Mouse (Mus musculus): Measurements from ENCODE around the gene Btg1-ps2. TPM values are rescaled to one million over a fixed set of nuclear protein-coding genes. Genes with fewer than 3 reads are reported as not detected.
"Not testable (repeated sequence)": the region's sequence is repeated elsewhere in the genome, so short reads cannot be mapped to it uniquely, and the experiment has no call there.

Btg1-ps2 gene
- not detected in 2 replicates for polyA plus RNA-seq (2015; fragmentation: Nextera tagmentation; extraction: Ambion mirVana)

DNA sequence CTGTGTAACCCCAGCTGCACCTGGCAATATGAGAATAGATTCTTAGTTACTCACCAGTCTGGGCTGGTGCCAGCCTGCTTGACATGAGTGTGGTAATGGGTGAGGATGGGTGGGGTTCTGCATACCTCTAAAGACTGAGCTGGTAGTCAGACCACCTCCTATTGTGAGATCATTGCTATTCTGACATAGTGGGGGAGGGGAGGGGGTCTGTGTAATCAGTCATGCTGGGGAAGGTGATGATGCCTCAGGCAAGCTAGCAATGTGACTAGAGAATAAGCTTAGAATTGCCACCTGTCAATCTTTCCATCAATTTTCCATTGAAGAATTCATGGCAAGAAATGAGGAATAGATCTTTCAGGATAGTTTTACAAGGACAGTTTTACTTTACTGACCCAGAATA is at the start of gene Btg1-ps2:
Gene Btg1-ps2, minus strand, starts transcription at position 101 of the 400 bp plus-strand sequence.
- not testable (repeated sequence) for H3K36me3 ChIP-seq; H3K27me3 ChIP-seq; H3K4me2 ChIP-seq; ATAC-seq (ENCODE audit: low FRiP score); H3K9me3 ChIP-seq; H3K4me3 ChIP-seq; H3K9ac ChIP-seq; H3K27ac ChIP-seq; H3K4me1 ChIP-seq (replicated peaks)

DNA sequence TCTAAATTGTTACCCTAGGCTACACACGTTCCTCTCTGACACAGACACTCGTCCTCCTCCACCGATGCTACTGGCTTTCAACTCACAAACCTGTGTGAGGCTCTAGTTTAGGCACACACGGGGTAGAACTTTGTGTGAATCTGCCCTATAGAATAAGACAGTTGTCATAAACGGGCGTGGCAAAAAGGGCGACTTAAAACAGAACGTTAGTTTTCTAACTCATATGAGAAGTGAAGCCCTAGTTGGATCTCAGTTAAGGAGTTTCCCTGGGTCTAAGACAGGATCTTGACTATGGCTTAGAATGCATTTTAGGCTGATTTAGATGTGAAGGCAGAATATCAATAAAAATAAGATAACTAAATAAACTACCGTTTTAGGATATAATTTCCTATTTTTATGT is 42.1 kb upstream of the Btg1-ps2 start, which contains the start of gene Rhox11:
Gene Rhox11, minus strand, starts transcription at position 101 of the 400 bp plus-strand sequence.
- 87% methylated on average over 9 of the region's 9 CpGs for WGBS
- H3K9me3 ChIP-seq: no peaks in the 10 kb centered on the region
- no peaks in the 10 kb centered on the region for H3K4me1 ChIP-seq (replicated peaks)
- no peaks in the 10 kb centered on the region for H3K36me3 ChIP-seq
- H3K27me3 ChIP-seq: no peaks in the 10 kb centered on the region
- no peak for ATAC-seq (ENCODE audit: low FRiP score)
- no peak within 1 kb of the TSS for H3K4me3 ChIP-seq
- no peak within 1 kb of the TSS for H3K4me2 ChIP-seq
- H3K9ac ChIP-seq: no peak within 1 kb of the TSS
- no peak within 1 kb of the TSS for H3K27ac ChIP-seq

DNA sequence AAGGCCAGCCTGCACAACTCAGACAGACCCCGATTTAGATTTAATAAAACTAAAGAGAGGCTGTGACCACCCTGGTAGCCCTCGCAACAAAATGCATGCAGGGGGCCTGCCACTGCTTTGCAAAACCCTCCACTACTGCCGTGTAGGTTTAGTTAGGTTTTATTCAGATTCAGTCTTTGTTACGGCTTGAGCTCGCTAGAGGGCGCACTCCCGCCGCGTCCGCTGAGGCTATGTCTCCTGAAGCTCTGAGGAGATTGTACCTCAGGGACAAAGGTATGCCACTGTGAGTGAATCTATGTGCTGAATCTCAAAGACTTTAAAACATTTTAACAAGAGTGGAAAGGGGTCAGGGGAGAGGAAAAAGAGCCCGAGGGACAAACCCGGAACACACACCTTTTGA is 41.3 kb upstream of the Btg1-ps2 start:
- no peak overlapping the region for H3K4me2 ChIP-seq
- WGBS: 16% methylated on average over 12 of the region's 12 CpGs

DNA sequence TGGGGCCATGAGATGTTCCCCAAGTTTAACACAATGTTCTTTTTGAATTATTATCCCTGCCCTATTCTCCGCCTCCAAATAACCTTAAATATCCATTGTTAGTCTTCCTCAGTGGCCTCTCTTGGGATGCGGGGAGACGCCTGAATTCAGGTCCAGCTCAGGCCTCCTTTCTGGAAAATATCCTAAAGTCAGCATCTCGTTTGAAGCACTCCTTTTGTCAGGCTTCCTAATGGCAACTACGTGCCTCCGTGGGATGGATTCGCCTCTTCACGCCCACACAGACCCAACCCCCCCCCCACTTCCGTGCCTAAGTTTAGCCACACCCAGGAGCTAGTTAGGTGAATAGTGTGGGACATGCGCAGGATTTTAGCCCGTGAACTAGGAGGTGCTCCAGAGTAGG is 23.3 kb upstream of the Btg1-ps2 start, which contains the start of gene Rhox10:
Gene Rhox10, plus strand, starts transcription at position 301 of the 400 bp plus-strand sequence.
- no peak within 1 kb of the TSS for H3K4me3 ChIP-seq
- H3K27me3 ChIP-seq: no peaks in the 10 kb centered on the region
- H3K4me2 ChIP-seq: no peak within 1 kb of the TSS
- H3K36me3 ChIP-seq: no peaks in the 10 kb centered on the region
- H3K9ac ChIP-seq: no peak within 1 kb of the TSS
- no peak within 1 kb of the TSS for H3K27ac ChIP-seq
- no peaks in the 10 kb centered on the region for H3K9me3 ChIP-seq
- 86% methylated on average over 11 of the region's 11 CpGs for WGBS
- no peak for ATAC-seq (ENCODE audit: low FRiP score)
- H3K4me1 ChIP-seq (replicated peaks): no peaks in the 10 kb centered on the region

More for the DNA sequence above, 41.3 kb upstream of the Btg1-ps2 start:
- Histone ChIP-seq H3K4me1 (replicated peaks) (no peaks in the 10 kb centered on the region), H3K27ac (no peak overlapping the region), H3K4me3 (no peak overlapping the region), H3K27me3 (no peaks in the 10 kb centered on the region), H3K36me3 (no peaks in the 10 kb centered on the region), H3K9ac (no peak overlapping the region), H3K9me3 (no peaks in the 10 kb centered on the region)
- ATAC-seq (ENCODE audit: low FRiP score): 0 out of 2 replicates have a peak, but pooled peaks have one; percentile 46

DNA sequence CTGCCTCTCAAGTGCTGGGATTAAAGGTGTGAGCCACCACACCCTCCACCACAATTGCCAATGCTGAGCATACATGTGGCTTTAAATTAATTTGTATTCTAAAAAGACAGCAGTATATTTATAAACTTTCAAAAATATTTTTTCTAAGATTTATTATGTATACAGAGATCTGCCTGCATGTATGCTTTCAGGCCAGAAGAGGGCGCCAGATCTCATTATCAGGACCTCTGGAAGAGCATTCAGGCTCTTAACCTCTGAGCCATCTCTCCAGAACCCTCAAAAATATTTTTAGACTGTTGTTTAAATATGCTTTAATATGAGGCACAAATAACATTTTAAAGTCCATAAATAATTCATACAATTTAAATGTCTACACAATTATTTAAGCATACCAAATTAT is 18.6 kb upstream of the Btg1-ps2 start:
- Histone ChIP-seq H3K27ac (no peak overlapping the region), H3K36me3 (no peaks in the 10 kb centered on the region), H3K4me1 (replicated peaks) (no peaks in the 10 kb centered on the region), H3K9me3 (no peaks in the 10 kb centered on the region), H3K4me2 (no peak overlapping the region), H3K4me3 (no peak overlapping the region), H3K9ac (no peak overlapping the region), H3K27me3 (no peaks in the 10 kb centered on the region)
- WGBS: 0% methylated on average over 1 of the region's 1 CpGs
- no peak for ATAC-seq (ENCODE audit: low FRiP score)

DNA sequence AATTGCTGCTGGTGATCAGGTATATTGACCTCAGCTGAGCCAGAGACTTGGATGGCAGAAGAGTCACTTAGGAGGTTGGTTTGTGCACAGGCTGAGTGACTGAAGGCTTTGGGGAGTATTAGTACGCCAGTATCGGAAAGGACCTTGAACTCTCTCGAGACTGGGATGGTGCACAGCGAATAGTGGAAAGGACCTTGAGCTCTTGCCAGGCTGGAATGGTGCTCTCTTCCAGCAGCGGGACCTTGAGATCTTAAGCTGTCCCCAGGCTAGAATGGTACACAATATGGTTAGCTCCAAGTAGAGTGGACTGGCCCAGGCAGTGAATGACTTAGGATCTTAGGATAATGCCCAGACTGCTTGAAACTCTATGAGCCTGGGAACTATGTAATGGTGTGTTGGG is 3.2 kb downstream of the Btg1-ps2 start:
- Histone ChIP-seq H3K36me3 (no peaks in the 10 kb centered on the region), H3K9me3 (no peaks in the 10 kb centered on the region), H3K9ac (no peak overlapping the region), H3K4me3 (no peak overlapping the region), H3K27me3 (no peaks in the 10 kb centered on the region), H3K4me1 (replicated peaks) (no peaks in the 10 kb centered on the region), H3K4me2 (no peak overlapping the region), H3K27ac (no peak overlapping the region)
- no peak for ATAC-seq (ENCODE audit: low FRiP score)
- 99% methylated on average over 5 of the region's 5 CpGs for WGBS

DNA sequence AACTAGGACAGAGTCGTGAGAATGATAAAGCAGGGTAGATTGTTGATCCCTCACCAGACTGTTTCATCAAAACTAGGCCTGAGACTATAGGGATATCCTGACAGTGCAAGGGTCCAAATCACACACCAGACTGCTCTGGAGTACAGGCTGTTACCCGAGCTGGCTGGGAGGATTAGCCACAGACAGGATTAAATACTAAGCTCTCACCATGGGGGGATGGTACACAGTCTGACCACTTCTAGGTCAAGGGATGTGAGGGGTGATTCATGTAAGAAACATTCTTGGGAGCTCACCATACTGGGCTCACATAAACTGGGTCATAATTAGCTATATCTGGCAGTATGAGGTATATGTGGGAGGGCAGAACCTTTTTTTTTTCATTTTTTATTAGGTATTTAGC is 9.1 kb downstream of the Btg1-ps2 start:
- Histone ChIP-seq H3K4me3 (no peak overlapping the region), H3K4me1 (replicated peaks) (no peaks in the 10 kb centered on the region), H3K9me3 (no peaks in the 10 kb centered on the region), H3K36me3 (no peaks in the 10 kb centered on the region), H3K9ac (no peak overlapping the region), H3K4me2 (no peak overlapping the region), H3K27ac (no peak overlapping the region), H3K27me3 (no peaks in the 10 kb centered on the region)
- ATAC-seq (ENCODE audit: low FRiP score): no peak
- 79% methylated on average over 2 of the region's 2 CpGs for WGBS

DNA sequence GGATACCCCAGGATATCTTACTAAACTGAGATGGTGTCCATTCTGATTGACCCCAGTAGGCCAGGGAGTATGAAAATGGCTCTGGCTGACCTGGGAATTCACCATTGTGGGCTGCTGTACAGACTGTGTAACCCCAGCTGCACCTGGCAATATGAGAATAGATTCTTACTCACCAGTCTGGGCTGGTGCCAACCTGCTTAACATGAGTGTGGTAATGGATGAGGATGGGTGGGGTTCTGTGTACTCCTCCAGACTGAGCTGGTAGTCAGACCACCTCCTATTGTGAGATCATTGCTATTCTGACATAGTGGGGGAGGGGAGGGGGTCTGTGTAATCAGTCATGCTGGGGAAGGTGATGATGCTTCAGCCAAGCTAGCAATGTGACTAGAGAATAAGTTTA is 24.3 kb downstream of the Btg1-ps2 start, which contains the start of gene Btg1-ps1:
Gene Btg1-ps1, minus strand, starts transcription at position 219 of the 400 bp plus-strand sequence.
- ATAC-seq (ENCODE audit: low FRiP score); H3K9me3 ChIP-seq; H3K4me2 ChIP-seq; H3K27me3 ChIP-seq; H3K4me1 ChIP-seq (replicated peaks); H3K9ac ChIP-seq; H3K36me3 ChIP-seq; H3K4me3 ChIP-seq; H3K27ac ChIP-seq: not testable (repeated sequence)

DNA sequence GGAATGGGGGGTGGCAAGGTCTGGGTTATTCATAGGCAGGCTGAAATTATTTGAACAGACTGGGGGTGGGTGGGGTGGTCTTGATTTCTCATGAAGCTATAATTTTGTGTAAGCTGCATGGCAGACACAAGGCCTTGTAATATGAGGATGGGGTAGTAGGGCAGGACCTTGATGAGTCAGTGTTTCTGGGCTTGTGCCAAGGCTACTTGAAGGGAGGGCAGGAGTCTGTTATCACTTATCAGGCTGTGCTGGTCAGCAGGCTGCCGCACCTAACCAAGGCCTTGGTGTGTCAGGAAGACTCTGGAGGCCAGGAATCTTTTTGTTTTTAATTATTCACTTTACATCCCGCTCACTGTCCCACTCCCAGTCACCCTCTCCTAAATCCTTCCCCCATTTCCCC is 34.2 kb downstream of the Btg1-ps2 start:
- Histone ChIP-seq H3K36me3 (no peaks in the 10 kb centered on the region), H3K27ac (no peak overlapping the region), H3K4me1 (replicated peaks) (no peaks in the 10 kb centered on the region), H3K27me3 (no peaks in the 10 kb centered on the region), H3K4me2 (no peak overlapping the region), H3K9ac (no peak overlapping the region), H3K4me3 (no peak overlapping the region), H3K9me3 (no peaks in the 10 kb centered on the region)
- ATAC-seq (ENCODE audit: low FRiP score): no peak
- 74% methylated on average over 2 of the region's 2 CpGs for WGBS

Other genes with a start within 250 kb of the Btg1-ps2 start
- gene Rhox5, start 238.3 kb downstream of the Btg1-ps2 start, polyA plus RNA-seq (2015; fragmentation: Nextera tagmentation; extraction: Ambion mirVana): 0.36 TPM in 1 of 2 replicates, not detected in the other
- gene Rhox6, start 216.2 kb downstream of the Btg1-ps2 start, polyA plus RNA-seq (2015; fragmentation: Nextera tagmentation; extraction: Ambion mirVana): not detected in 2 replicates
- gene Rhox7a, start 211.4 kb downstream of the Btg1-ps2 start, polyA plus RNA-seq (2015; fragmentation: Nextera tagmentation; extraction: Ambion mirVana): not detected in 2 replicates
- not detected in 2 replicates for gene Rhox8, start 164.2 kb downstream of the Btg1-ps2 start, polyA plus RNA-seq (2015; fragmentation: Nextera tagmentation; extraction: Ambion mirVana)
- not detected in 2 replicates for gene Rhox7b, start 145.9 kb downstream of the Btg1-ps2 start, polyA plus RNA-seq (2015; fragmentation: Nextera tagmentation; extraction: Ambion mirVana)
- gene Rhox9, start 141.3 kb downstream of the Btg1-ps2 start, polyA plus RNA-seq (2015; fragmentation: Nextera tagmentation; extraction: Ambion mirVana): not detected in 2 replicates
- gene Btg1-ps1, start 24.3 kb downstream of the Btg1-ps2 start, polyA plus RNA-seq (2015; fragmentation: Nextera tagmentation; extraction: Ambion mirVana): not detected in 2 replicates
- not detected in 2 replicates for gene Rhox10, start 23.4 kb upstream of the Btg1-ps2 start, polyA plus RNA-seq (2015; fragmentation: Nextera tagmentation; extraction: Ambion mirVana)
- gene Rhox11, start 42.0 kb upstream of the Btg1-ps2 start, polyA plus RNA-seq (2015; fragmentation: Nextera tagmentation; extraction: Ambion mirVana): not detected in 2 replicates
- not detected in 2 replicates for gene Rhox12, start 67.8 kb upstream of the Btg1-ps2 start, polyA plus RNA-seq (2015; fragmentation: Nextera tagmentation; extraction: Ambion mirVana)
- not detected in 2 replicates for gene Rhox13, start 78.1 kb upstream of the Btg1-ps2 start, polyA plus RNA-seq (2015; fragmentation: Nextera tagmentation; extraction: Ambion mirVana)
- 5.4 and 5.9 TPM in 2 replicates for gene Zbtb33, start 146.7 kb upstream of the Btg1-ps2 start, polyA plus RNA-seq (2015; fragmentation: Nextera tagmentation; extraction: Ambion mirVana)
- gene Tmem255a, start 209.3 kb upstream of the Btg1-ps2 start, polyA plus RNA-seq (2015; fragmentation: Nextera tagmentation; extraction: Ambion mirVana): 38.7 and 44.8 TPM in 2 replicates

All from hindbrain, embryonic 13.5 days (tissue).